Mouse (Mus musculus): Measurements from ENCODE around the gene D930048N14Rik. TPM values are rescaled to one million over a fixed set of nuclear protein-coding genes. Genes with fewer than 3 reads are reported as not detected.
A peak's percentile ranks its signal among the peaks of the same experiment; 100 is the strongest.

Gene D930048N14Rik
- polyA plus RNA-seq, 1 experiment, result 13.2 TPM

GRCm38 (mm10) chr11:51636323-51636684 is 14.4 kb upstream of the D930048N14Rik start:
- H3K4me3 ChIP-seq (replicated peaks; ENCODE audit: extremely low read depth, low read depth, low read length), result peak overlapping the region; percentile 75
- peaks cover 17% of the 10 kb centered on the region for H3K4me1 ChIP-seq (ENCODE audit: control insufficient read depth, insufficient read depth, low read length)
- peak; percentile 66 for TF ChIP-seq CTCF (IDR thresholded peaks at IDR 0.05; ENCODE audit: insufficient read depth, low read length)
- TF ChIP-seq POLR2A (IDR thresholded peaks at IDR 0.05; ENCODE audit: borderline replicate concordance, extremely low read depth, low read depth, low read length), result 0 out of 2 replicates have a peak, but pooled peaks have one; percentile 24
- WGBS, result 5% methylated on average over 6 of the region's 6 CpGs
- peak; percentile 40 for DNase-seq

DNA sequence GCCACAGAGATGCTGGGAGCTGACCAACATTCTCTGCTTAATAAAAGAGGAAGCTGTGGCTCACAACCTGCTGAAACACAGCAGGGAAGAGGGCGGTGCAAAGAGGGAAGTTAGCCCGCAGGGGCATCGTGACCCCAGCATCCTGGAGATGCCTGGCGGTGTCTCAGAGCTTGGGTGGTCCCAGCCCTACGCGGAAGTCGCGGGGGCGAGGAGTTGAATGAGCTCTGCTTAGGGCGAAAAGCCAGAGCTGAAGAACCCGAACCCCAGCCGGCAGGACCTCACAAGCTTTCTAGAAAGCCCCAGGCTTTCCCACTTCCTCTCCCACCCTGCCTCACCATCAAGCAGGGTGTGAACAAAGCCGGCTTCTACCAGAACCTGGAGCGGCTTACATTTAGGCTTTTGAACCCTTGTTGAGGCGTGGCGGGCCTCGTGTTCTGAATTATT is 12.8 kb upstream of the D930048N14Rik start:
- Histone ChIP-seq H3K4me1 (ENCODE audit: control insufficient read depth, insufficient read depth, low read length) (peaks cover 11% of the 10 kb centered on the region), H3K4me3 (replicated peaks; ENCODE audit: extremely low read depth, low read depth, low read length) (peak overlapping the region; percentile 4)
- TF ChIP-seq POLR2A (IDR thresholded peaks at IDR 0.05; ENCODE audit: borderline replicate concordance, extremely low read depth, low read depth, low read length), result no peak
- TF ChIP-seq CTCF (IDR thresholded peaks at IDR 0.05; ENCODE audit: insufficient read depth, low read length), result no peak
- 6% methylated on average over 17 of the region's 17 CpGs for WGBS
- DNase-seq, result peak; percentile 35

GRCm38 (mm10) chr11:51638497-51638896 is 12.3 kb upstream of the D930048N14Rik start:
- peaks cover 16% of the 10 kb centered on the region for H3K4me1 ChIP-seq (ENCODE audit: control insufficient read depth, insufficient read depth, low read length)
- no peak overlapping the region for H3K4me3 ChIP-seq (replicated peaks; ENCODE audit: extremely low read depth, low read depth, low read length)
- WGBS, result 50% methylated on average over 5 of the region's 5 CpGs
- no peak for DNase-seq
- TF ChIP-seq POLR2A (IDR thresholded peaks at IDR 0.05; ENCODE audit: borderline replicate concordance, extremely low read depth, low read depth, low read length), result no peak
- TF ChIP-seq CTCF (IDR thresholded peaks at IDR 0.05; ENCODE audit: insufficient read depth, low read length), result no peak

DNA sequence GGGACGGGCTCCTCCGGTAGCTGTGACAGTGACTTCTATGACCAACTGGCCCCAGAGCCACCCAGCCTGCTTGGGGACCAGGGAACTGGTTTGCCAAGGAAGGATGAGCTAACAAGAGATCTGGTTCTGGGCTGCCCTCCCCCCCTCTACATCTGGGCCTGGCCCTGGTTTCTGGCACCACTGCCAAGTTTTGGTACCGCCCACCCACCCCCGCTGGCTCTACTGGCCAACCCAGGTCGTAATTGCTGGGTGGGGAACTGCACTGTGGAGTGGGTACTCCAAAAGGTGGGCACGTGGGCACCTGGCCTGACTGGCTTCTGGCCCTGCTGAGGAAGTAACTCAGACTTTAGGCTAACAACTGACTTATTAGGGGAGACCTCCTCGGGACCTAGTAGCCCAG is 10.0 kb upstream of the D930048N14Rik start:
- TF ChIP-seq POLR2A (IDR thresholded peaks at IDR 0.05; ENCODE audit: borderline replicate concordance, extremely low read depth, low read depth, low read length) (no peak), CTCF (IDR thresholded peaks at IDR 0.05; ENCODE audit: insufficient read depth, low read length) (no peak)
- WGBS, result 45% methylated on average over 7 of the region's 7 CpGs
- Histone ChIP-seq H3K4me1 (ENCODE audit: control insufficient read depth, insufficient read depth, low read length) (peaks cover 23% of the 10 kb centered on the region), H3K4me3 (replicated peaks; ENCODE audit: extremely low read depth, low read depth, low read length) (no peak overlapping the region)
- peak; percentile 46 for DNase-seq

GRCm38 (mm10) chr11:51643202-51643601 is 7.6 kb upstream of the D930048N14Rik start:
- no peak for TF ChIP-seq CTCF (IDR thresholded peaks at IDR 0.05; ENCODE audit: insufficient read depth, low read length)
- no peak for TF ChIP-seq POLR2A (IDR thresholded peaks at IDR 0.05; ENCODE audit: borderline replicate concordance, extremely low read depth, low read depth, low read length)
- 37% methylated on average over 9 of the region's 9 CpGs for WGBS
- H3K4me1 ChIP-seq (ENCODE audit: control insufficient read depth, insufficient read depth, low read length), result peaks cover 24% of the 10 kb centered on the region
- no peak overlapping the region for H3K4me3 ChIP-seq (replicated peaks; ENCODE audit: extremely low read depth, low read depth, low read length)
- DNase-seq, result no peak

- 42% methylated on average over 15 of the region's 15 CpGs for WGBS
- peaks cover 24% of the 10 kb centered on the region for H3K4me1 ChIP-seq (ENCODE audit: control insufficient read depth, insufficient read depth, low read length)
- TF ChIP-seq POLR2A (IDR thresholded peaks at IDR 0.05; ENCODE audit: borderline replicate concordance, extremely low read depth, low read depth, low read length), result no peak
- DNase-seq, result no peak
- no peak overlapping the region for H3K4me3 ChIP-seq (replicated peaks; ENCODE audit: extremely low read depth, low read depth, low read length)
These were observed 7.0 kb upstream of the D930048N14Rik start for GRCm38 (mm10) chr11:51643761-51644160.

- TF ChIP-seq CTCF (IDR thresholded peaks at IDR 0.05; ENCODE audit: insufficient read depth, low read length) (no peak), POLR2A (IDR thresholded peaks at IDR 0.05; ENCODE audit: borderline replicate concordance, extremely low read depth, low read depth, low read length) (no peak)
- peaks cover 24% of the 10 kb centered on the region for H3K4me1 ChIP-seq (ENCODE audit: control insufficient read depth, insufficient read depth, low read length)
- no peak for DNase-seq
These were observed 6.5 kb upstream of the D930048N14Rik start for GRCm38 (mm10) chr11:51644217-51644616.

GRCm38 (mm10) chr11:51645293-51645692 is 5.5 kb upstream of the D930048N14Rik start:
- Histone ChIP-seq H3K4me3 (replicated peaks; ENCODE audit: extremely low read depth, low read depth, low read length) (no peak overlapping the region), H3K4me1 (ENCODE audit: control insufficient read depth, insufficient read depth, low read length) (peaks cover 24% of the 10 kb centered on the region)
- no peak for DNase-seq
- no peak for TF ChIP-seq CTCF (IDR thresholded peaks at IDR 0.05; ENCODE audit: insufficient read depth, low read length)
- 41% methylated on average over 13 of the region's 13 CpGs for WGBS

More at GRCm38 (mm10) chr11:51644217-51644616, 6.5 kb upstream of the D930048N14Rik start:
- 67% methylated on average over 16 of the region's 16 CpGs for WGBS
- no peak overlapping the region for H3K4me3 ChIP-seq (replicated peaks; ENCODE audit: extremely low read depth, low read depth, low read length)

- peaks cover 20% of the 10 kb centered on the region for H3K4me1 ChIP-seq (ENCODE audit: control insufficient read depth, insufficient read depth, low read length)
- WGBS, result 60% methylated on average over 7 of the region's 7 CpGs
- TF ChIP-seq CTCF (IDR thresholded peaks at IDR 0.05; ENCODE audit: insufficient read depth, low read length) (no peak), POLR2A (IDR thresholded peaks at IDR 0.05; ENCODE audit: borderline replicate concordance, extremely low read depth, low read depth, low read length) (no peak)
- DNase-seq, result no peak
- peak overlapping the region; percentile 3 for H3K4me3 ChIP-seq (replicated peaks; ENCODE audit: extremely low read depth, low read depth, low read length)
These were observed 4.5 kb upstream of the D930048N14Rik start for GRCm38 (mm10) chr11:51646245-51646644.

DNA sequence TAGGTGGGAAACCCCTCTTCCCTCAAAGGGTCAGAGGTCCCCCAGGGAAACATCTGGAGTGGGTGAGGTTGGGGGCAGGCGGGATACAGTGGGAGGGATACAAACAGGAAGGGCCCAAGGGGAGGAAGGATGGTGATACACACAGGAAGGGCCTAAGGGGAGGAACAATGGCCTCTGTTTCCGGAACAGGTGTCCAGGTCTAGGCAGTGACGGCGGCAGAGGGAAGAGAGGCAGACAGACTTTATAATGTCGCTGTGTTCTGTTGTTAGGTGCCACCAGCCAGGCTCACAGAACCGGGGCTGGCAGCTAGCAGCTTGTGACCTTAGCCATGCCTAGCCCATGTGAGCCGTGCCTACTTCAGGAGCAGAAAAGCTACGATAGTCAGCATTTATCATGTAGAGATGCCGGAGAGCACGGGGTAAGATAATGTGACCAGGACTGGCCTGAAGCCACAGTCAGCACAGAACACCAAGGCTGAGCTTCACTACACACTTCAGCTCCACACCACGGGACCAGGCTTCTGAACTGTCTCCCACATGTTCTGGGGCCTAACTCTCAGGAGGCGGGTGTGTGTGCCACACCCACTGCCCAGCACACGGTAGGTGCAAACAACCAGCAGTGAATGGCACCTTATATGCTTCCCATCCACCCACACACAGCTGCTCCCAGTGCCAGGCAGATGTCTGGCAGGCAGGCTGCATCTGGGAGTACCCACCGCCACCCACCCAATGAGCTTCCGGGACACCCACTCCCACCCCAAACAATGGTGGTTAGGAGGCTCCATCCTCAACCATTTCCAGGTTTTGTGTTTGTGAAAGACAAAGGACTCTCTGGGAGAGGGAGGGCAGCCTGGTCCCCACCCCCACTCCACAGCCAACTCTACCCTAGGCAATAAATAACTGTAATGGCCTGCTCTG is 3.7 kb upstream of the D930048N14Rik start:
- WGBS, result 47% methylated on average over 15 of the region's 15 CpGs
- Histone ChIP-seq H3K4me1 (ENCODE audit: control insufficient read depth, insufficient read depth, low read length) (peaks cover 20% of the 10 kb centered on the region), H3K4me3 (replicated peaks; ENCODE audit: extremely low read depth, low read depth, low read length) (peak overlapping the region; percentile 11)
- TF ChIP-seq CTCF (IDR thresholded peaks at IDR 0.05; ENCODE audit: insufficient read depth, low read length) (no peak), POLR2A (IDR thresholded peaks at IDR 0.05; ENCODE audit: borderline replicate concordance, extremely low read depth, low read depth, low read length) (peak; percentile 59; the same call in 1 of the 2 replicates)
- DNase-seq, result no peak

Data from lung, adult 2 months (tissue).